Comparison of ENCODE assay signal across 13 mouse cellular contexts in the genomic region with DNA sequence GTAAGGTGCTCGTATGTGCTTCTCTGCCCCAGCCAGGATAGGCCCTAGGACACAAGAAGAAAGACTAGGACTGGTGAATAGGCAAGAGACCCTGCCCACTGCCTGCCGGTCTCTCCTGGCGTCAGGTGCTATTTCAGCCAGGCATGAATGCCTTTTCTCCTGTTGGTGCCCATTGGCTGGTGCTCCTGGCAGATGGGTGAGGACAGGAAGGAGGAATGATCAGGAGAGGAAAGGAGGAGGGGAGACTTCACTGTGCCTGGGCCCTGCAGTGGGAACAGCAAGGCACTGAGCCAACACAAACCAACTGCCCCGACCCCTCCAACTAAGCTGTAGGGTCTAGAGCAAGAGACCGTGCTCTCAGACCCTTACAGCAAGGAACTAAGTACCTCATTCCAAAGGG.
"Had no signal": no experiment of that assay in that cellular context is flagged by ENCODE, and none has a peak within 500 bp of the region (broad histone marks: within the 10 kb centered on the region; RNA-seq: fewer than 3 reads in every experiment).

No protein-coding gene starts in this region.

- H3K9me3 ChIP-seq: limb, embryonic 12.5 days; limb, embryonic 15.5 days; midbrain, embryonic 13.5 days had no signal

- H3K9ac ChIP-seq: limb, embryonic 12.5 days; limb, embryonic 15.5 days; liver, embryonic 14.5 days; liver, postnatal 0 days; lung, embryonic 14.5 days; midbrain, embryonic 13.5 days had no signal

- H3K4me3 ChIP-seq: limb, embryonic 12.5 days; limb, embryonic 15.5 days; midbrain, embryonic 13.5 days had no signal

- DNase-seq: kidney, postnatal 25 days; liver, postnatal 0 days; lung, embryonic 14.5 days; thymus, adult 18-20 months; thymus, postnatal 36 days had no signal

- ATAC-seq: liver, postnatal 0 days; lung, postnatal 0 days; midbrain, embryonic 13.5 days had no signal

- H3K4me1 ChIP-seq: limb, embryonic 12.5 days; limb, embryonic 15.5 days; midbrain, embryonic 13.5 days had no signal

- H3K4me2 ChIP-seq: limb, embryonic 12.5 days; limb, embryonic 15.5 days; liver, embryonic 11.5 days; lung, embryonic 14.5 days; midbrain, embryonic 13.5 days had no signal

- H3K36me3 ChIP-seq: limb, embryonic 12.5 days; limb, embryonic 15.5 days; midbrain, embryonic 13.5 days had no signal

- H3K27ac ChIP-seq: kidney, postnatal 0 days; limb, embryonic 12.5 days; limb, embryonic 15.5 days; liver, embryonic 14.5 days; macrophage; midbrain, embryonic 13.5 days had no signal
